ENCODE assay signal across 9 mouse cellular contexts in the genomic region with DNA sequence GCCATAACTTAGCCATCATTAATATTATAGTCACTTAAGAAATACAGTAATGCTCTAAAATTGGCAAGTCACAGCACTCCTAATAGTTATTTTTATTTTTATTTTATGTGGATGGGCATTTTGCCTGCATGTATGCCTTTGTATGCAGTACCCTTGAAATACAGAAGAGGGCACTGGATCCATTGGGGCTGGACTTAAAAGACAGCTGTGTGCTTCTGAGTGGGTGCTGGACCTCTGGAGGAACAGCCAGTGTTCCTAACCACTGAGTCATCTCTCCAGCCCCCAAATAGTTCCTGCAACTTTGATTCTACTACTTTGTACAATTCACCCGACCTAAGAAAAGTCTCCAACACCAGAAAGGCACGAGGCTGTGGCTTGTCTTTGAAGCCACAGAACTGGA. TPM values are rescaled to one million over a fixed set of nuclear protein-coding genes. Genes with fewer than 3 reads are reported as not detected.
DNase-seq lines count a peak whose midpoint lies in the region; ATAC-seq and TF ChIP-seq lines count a peak whose summit lies in the region.
"Had no signal": no experiment of that assay in that cellular context is flagged by ENCODE, and none has a peak within 500 bp of the region (broad histone marks: within the 10 kb centered on the region; RNA-seq: fewer than 3 reads in every experiment).

No protein-coding gene starts in this region.

- peaks cover 4% of the 10 kb centered on the region for H3K36me3 ChIP-seq in kidney, adult 2 months (ENCODE audit: control insufficient read depth, insufficient read depth, low read length)
- H3K36me3 ChIP-seq in kidney, embryonic 16.5 days (ENCODE audit: insufficient read depth, low read length): peaks cover 32% of the 10 kb centered on the region; the same call in 1 of the 2 replicates
- H3K36me3 ChIP-seq in forebrain, embryonic 14.5 days (ENCODE audit: control insufficient read depth, insufficient read depth, low read length): peaks cover 59% of the 10 kb centered on the region

- no peak overlapping the region for H3K4me3 ChIP-seq in kidney, adult 2 months (ENCODE audit: insufficient read depth, low read depth, low read length)
- H3K4me3 ChIP-seq in kidney, embryonic 16.5 days (ENCODE audit: low read length): no peak overlapping the region
- no peak overlapping the region for H3K4me3 ChIP-seq in forebrain, embryonic 14.5 days (ENCODE audit: low read depth, low read length)

- no peaks in the 10 kb centered on the region for H3K4me1 ChIP-seq in kidney, adult 2 months (ENCODE audit: control insufficient read depth, insufficient read depth, low read length)
- H3K4me1 ChIP-seq in kidney, embryonic 16.5 days (ENCODE audit: insufficient read depth, low read length): no peaks in the 10 kb centered on the region
- H3K4me1 ChIP-seq in forebrain, embryonic 14.5 days (ENCODE audit: control insufficient read depth, insufficient read depth, low read length): no peaks in the 10 kb centered on the region

- no peaks in the 10 kb centered on the region for H3K9me3 ChIP-seq in kidney, embryonic 16.5 days (ENCODE audit: low read length)
- H3K9me3 ChIP-seq in forebrain, embryonic 14.5 days (replicated peaks; ENCODE audit: control insufficient read depth, low read length): no peaks in the 10 kb centered on the region

- H3K27ac ChIP-seq in kidney, adult 2 months (ENCODE audit: insufficient read depth, low read depth, low read length): no peak overlapping the region
- H3K27ac ChIP-seq in kidney, embryonic 16.5 days (ENCODE audit: low read length): no peak overlapping the region
- H3K27ac ChIP-seq in forebrain, embryonic 14.5 days (ENCODE audit: low read depth, low read length): no peak overlapping the region

- no peak for ATAC-seq in kidney, embryonic 16.5 days (ENCODE audit: low FRiP score, low TSS enrichment)
- peak; percentile 69 for ATAC-seq in CD4-positive, CD25-positive, alpha-beta regulatory T cell, adult 4 months
- ATAC-seq in forebrain, embryonic 14.5 days: no peak

- 37% methylated on average over 2 of the region's 2 CpGs for WGBS in kidney, adult 2 months
- 51% methylated on average over 2 of the region's 2 CpGs for WGBS in kidney, embryonic 16.5 days
- 69% methylated on average over 2 of the region's 2 CpGs for WGBS in forebrain, embryonic 14.5 days

- no peak for TF ChIP-seq POLR2A in kidney, adult 2 months (IDR thresholded peaks at IDR 0.05; ENCODE audit: low read depth, low read length)

- H3K27me3 ChIP-seq in kidney, adult 2 months (replicated peaks; ENCODE audit: control insufficient read depth, insufficient read depth, low read length): no peaks in the 10 kb centered on the region
- no peaks in the 10 kb centered on the region for H3K27me3 ChIP-seq in kidney, embryonic 16.5 days (ENCODE audit: insufficient read depth, low read length)
- H3K27me3 ChIP-seq in forebrain, embryonic 14.5 days (replicated peaks; ENCODE audit: control insufficient read depth, insufficient read depth, low read length): no peaks in the 10 kb centered on the region

- TF ChIP-seq CTCF in kidney, adult 2 months (conservative IDR thresholded peaks at IDR 0.05; ENCODE audit: insufficient read depth, insufficient read length, low read depth, low read length): peak; percentile 56

- peak; percentile 48 for DNase-seq in kidney, adult 2 months
- DNase-seq in T-cell, adult 2 months (ENCODE audit: low spot score): peak; percentile 28
- peak; percentile 64 for DNase-seq in lung, postnatal 10 days
- DNase-seq in gastrocnemius, postnatal 25 days: no peak
- no peak for DNase-seq in forebrain, embryonic 14.5 days (ENCODE audit: low spot score)
- DNase-seq in urinary bladder, postnatal 14 days (ENCODE audit: low spot score): no peak
- DNase-seq: gastrocnemius, postnatal 14 days had no signal

- H3K9ac ChIP-seq in kidney, embryonic 16.5 days (replicated peaks; ENCODE audit: low read length): no peak overlapping the region
- H3K9ac ChIP-seq in forebrain, embryonic 14.5 days (ENCODE audit: low read length): no peak overlapping the region

- H3K4me2 ChIP-seq in kidney, embryonic 16.5 days (replicated peaks; ENCODE audit: low read depth, low read length): no peak overlapping the region
- H3K4me2 ChIP-seq in forebrain, embryonic 14.5 days (ENCODE audit: low read length): no peak overlapping the region

RNA-seq across cellular contexts. Expression of a gene that starts 24.0 kb away (rescaled TPM):
- polyA plus RNA-seq in kidney, adult 2 months (2012; rRNA removed): 9.9 and 11.4 TPM in 2 replicates
- 21.0 and 21.6 TPM in 2 replicates for polyA plus RNA-seq in kidney, embryonic 16.5 days (2015; fragmentation: Nextera tagmentation; extraction: Ambion mirVana)
- 10 to 100 TPM; 40.3 to 48.3 TPM for polyA plus RNA-seq in CD4-positive, CD25-positive, alpha-beta regulatory T cell, adult 4 months (2017; shearing (Covaris generic))
- 10 to 100 TPM; 24.7 to 33.0 TPM for total RNA-seq in gastrocnemius, postnatal 25 days (2021)
- polyA plus RNA-seq in forebrain, embryonic 14.5 days (2014; fragmentation: Nextera tagmentation; extraction: Ambion mirVana): 49.3 and 52.2 TPM in 2 replicates

RNA-seq across cellular contexts. Expression of a gene that starts 37.6 kb away (rescaled TPM):
- polyA plus RNA-seq in kidney, adult 2 months (2012; rRNA removed): 8.8 and 11.0 TPM in 2 replicates
- 59.7 and 62.6 TPM in 2 replicates for polyA plus RNA-seq in kidney, embryonic 16.5 days (2015; fragmentation: Nextera tagmentation; extraction: Ambion mirVana)
- 10 to 100 TPM; 35.2 to 40.3 TPM for polyA plus RNA-seq in CD4-positive, CD25-positive, alpha-beta regulatory T cell, adult 4 months (2017; shearing (Covaris generic))
- total RNA-seq in gastrocnemius, postnatal 25 days (2021): 1 to 10 TPM; 4.5 to 5.3 TPM
- polyA plus RNA-seq in forebrain, embryonic 14.5 days (2014; fragmentation: Nextera tagmentation; extraction: Ambion mirVana): 85.6 and 85.9 TPM in 2 replicates

Comparison
In these comparisons a context has a peak if more than half of its experiments do, and no peak if none do; other contexts are left out.
1. DNase-seq: peak in kidney, adult 2 months (single experiment), T-cell, adult 2 months (single experiment) and lung, postnatal 10 days (single experiment); none in gastrocnemius, postnatal 25 days (single experiment), forebrain, embryonic 14.5 days (single experiment) and urinary bladder, postnatal 14 days (single experiment).